Mouse (Mus musculus) gastrocnemius, adult 18-20 months (tissue): ENCODE measurements around the gene Gcc2. TPM values are rescaled to one million over a fixed set of nuclear protein-coding genes. Genes with fewer than 3 reads are reported as not detected.
"Not testable (repeated sequence)": the region's sequence is repeated elsewhere in the genome, so short reads cannot be mapped to it uniquely, and the experiment has no call there.

Experiments used
- DNase-seq: peaks from one replicate; pipeline ENCODE4 v3.0.0; 2021; ENCODE audit warnings: low spot score
- total RNA-seq, 2 experiments: library from RNA; stranded (reverse); gene quantifications; 2 replicates each; pipeline ENCODE4 v1.2.3; 2021

The Gcc2 gene
- total RNA-seq, 2 experiments from 2014 or later = 18.8 to 25.7 TPM

DNA sequence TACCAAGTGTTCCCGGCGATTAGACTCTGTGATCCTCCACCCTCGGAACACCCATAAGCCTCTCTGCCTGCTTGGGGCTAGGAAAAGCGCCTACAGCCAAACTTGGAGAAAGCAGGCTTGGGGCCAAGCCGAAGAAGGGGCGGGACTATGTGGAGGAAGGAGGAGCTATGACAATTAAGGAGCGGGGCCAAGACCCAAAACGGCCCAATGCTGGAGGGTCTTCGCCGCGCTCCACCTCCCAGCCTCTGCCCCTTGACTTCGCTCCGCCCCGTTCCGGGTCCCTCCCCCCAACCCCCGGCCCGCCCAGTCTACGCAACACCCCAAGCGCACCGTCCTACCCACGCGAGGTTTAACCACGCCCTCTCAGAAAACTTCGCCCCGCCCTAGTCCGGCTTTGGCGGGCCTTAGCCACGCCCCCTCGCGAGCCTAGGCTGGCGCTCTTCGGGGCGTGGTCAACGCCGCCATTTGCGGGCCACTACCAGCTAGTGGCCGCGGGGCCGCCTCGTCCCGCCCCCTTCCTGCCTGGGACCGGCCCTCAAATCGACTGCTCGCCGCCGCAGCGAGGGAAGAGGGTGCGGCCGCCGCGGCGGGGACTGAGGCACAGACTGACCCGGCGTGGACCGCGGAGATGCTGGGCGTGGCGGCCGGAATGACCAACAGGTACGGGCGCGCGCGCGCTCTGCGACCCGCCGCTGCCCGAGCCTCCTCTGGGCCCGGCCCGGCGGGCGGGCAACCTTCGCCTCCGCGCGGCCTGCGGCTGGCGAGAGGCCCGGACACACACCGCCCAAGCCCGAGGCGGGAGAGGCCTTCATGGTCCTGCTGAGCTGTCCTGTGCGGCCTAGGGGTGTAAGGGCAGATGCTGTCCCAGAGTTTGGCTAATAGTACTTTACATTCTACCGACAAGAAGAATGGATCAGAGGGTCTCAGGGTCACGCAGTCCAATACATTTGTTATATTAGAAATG is 68.0 kb downstream of the Gcc2 start, which contains the start of gene Lims1:
TSS of gene Lims1 (plus strand) at position 439 of the 964 bp plus-strand sequence.
- DNase-seq = peak; percentile 99

DNA sequence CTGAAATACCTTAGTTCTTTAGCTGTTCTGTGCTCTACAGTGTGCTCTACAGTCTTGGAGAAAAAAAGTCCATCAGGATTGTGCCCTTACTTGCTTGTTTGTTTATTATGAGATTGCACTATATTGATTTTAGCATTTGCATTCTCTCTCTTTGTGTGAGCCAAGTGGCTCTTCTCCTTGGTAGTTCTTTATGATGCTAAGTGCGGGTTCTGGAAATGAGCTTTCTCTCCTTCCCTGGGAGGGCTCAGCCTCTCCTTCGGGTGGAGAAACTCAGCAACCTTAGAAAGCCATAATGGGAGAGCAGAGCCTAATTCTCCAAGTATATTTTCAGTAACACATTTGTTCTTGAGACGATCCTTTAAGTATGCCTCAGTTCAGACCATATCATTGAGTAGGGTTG is 71.0 kb downstream of the Gcc2 start:
- DNase-seq = no peak

- not testable (repeated sequence) for DNase-seq
Measured at GRCm38 (mm10) chr10:58327836-58328235, 72.5 kb downstream of the Gcc2 start.

GRCm38 (mm10) chr10:58328517-58329108 is 73.3 kb downstream of the Gcc2 start:
- no peak for DNase-seq

GRCm38 (mm10) chr10:58330635-58331034 is 75.3 kb downstream of the Gcc2 start:
- no peak for DNase-seq

DNA sequence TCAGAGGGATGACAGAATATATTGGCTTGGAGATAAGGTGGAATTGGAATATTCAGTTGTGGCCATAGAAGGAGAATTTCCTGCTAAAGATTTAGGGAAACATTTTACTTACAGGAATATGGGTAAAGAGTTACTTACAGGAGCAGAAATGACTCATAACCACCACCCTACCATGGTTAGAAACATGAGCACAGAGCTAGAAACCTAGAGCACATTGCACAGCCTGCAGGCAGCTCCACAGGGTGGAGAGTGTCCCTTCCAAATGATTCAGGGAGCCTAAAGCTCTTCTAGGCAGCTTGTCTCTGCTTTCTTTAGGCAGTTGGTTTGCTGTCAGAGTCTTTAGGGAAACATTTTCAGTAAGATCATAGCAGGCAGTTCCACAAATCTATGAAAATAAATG is 76.4 kb downstream of the Gcc2 start:
- no peak for DNase-seq

DNA sequence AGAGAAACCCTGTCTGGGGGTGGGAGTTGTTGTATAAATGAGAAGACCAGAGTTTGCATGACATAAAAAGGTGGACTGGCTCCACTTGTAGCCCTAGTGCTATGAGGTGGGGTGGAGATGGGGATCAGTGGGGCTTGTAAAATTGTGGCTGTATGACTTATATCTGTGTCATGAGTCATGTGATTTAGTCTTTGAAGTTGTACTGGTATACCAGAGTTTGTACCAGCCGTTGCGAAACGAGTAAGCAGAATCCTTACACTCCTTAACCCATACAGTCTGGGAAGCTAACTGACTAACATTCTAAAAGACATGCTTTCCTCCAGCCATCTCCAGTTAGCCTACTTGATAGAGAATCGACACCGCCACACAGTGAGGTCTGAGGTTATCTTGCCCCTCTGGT is 78.1 kb downstream of the Gcc2 start:
- no peak for DNase-seq

GRCm38 (mm10) chr10:58336156-58336555 is 80.9 kb downstream of the Gcc2 start:
- no peak for DNase-seq

GRCm38 (mm10) chr10:58337091-58337490 is 81.8 kb downstream of the Gcc2 start:
- DNase-seq = not testable (repeated sequence)

DNA sequence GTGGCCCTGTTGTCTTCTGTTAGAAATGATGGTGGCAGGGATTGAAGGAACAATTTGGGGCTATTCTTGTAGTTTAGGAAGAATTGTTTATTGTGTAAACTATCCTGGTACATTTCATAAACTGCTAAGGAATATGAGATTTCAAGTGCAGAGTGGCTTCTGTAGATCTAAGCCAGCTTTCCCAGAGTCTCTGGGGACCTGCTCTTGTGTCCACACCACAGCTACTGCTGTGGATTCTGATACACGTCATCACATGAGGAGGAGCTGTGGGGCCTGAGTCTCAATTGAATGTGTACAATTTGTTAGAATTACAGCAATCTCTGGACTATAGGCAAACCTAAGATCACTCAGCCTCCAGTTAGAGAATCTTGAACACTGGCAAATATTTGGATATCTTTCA is 83.3 kb downstream of the Gcc2 start:
- DNase-seq = peak; percentile 15

DNA sequence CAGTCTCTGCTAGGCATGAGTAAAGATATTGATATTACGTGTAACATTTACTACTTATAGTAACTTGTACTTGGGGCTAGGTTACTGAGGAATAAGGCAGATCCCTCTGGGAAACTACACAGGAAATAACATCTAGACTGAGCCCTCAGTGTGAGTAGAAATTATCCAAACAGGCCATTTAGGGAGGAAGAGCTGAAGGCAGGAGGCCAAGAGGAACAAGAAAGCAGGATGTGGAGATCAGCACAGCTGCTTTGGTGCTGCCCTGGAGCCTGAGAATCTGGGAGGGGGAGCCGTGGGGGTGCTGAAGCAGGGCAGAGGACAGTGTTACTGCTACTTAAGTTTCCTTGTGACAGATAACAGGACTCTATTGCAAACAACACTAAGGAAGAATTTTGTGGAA is 86.4 kb downstream of the Gcc2 start:
- peak; percentile 49 for DNase-seq

GRCm38 (mm10) chr10:58342199-58342598 is 86.9 kb downstream of the Gcc2 start:
- no peak for DNase-seq

DNA sequence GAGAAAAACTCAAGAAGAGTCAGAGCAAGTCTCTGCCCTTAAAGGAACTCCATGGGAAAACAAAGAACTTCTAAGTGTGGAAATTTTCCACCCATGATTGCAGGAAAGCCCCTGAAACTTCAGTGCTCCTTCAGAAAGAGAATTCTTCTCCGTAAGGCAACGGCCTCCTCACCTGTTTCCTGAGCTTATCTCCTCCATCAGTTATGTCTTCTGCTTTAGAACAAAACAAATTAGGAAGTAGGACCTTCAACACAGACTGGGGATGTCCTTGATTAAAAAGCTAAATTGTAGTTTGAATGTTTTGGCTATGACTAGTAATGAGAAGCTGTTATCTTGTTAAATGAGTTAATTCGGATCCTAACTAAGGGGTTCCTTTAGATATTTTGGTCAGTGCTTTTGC is 88.3 kb downstream of the Gcc2 start:
- no peak for DNase-seq

DNA sequence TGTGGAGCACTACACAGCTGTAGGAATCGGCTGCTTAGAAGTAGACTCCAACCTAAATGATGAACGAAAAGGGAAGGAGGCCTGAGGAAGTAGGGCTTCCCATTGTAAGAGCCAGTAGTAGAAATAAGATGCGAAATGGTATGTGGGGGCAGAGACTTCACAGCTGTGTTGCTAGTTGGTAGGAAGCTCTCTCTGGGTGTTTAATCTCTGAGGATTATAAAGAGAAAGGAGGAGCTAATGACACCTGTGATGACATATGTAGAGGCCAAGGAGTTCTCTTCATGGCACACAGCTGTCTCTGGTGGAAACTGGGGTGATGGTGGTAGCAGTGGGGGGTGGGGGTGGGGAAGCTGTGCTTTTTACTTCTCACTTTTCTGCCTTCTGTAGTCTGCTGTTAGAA is 95.3 kb downstream of the Gcc2 start:
- DNase-seq = no peak

DNA sequence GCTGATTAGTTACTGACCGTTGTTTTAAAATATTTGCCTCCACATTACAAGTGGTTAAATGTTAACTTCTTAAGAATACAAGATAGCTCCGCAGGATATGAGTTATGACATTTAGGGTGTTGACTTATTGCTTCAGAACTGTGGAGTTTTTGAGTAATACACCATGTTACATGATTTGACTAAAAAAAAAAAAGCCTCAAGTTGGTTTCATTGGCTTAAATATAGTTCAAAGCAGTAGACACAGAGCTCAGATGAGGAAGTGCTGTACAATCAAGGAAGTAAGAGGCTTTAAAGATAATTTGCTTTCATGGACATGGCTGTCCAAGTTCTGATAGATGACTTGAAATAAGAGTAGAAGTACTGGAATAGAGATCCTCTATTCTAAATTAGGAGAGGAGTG is 96.4 kb downstream of the Gcc2 start:
- no peak for DNase-seq

DNA sequence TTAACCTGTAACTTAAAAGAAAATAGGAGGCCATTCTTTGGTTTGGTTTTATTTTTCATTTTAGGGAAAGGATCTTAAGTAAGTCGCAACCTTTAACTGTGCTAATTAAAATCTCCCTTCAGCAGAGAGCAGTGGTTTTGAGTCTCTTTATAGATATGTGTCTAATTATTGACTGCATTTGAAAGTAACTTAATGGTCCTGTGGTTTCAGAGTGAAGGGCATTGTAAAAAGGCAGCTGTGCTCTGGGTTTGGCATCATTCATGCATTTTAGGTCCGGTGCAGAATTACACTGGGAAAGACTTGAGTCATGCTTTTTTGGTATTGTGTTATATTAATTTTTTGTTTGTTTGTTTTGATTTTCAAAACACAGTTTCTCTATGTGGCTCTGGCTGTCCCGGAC is 97.1 kb downstream of the Gcc2 start:
- no peak for DNase-seq

- DNase-seq = no peak
Measured at GRCm38 (mm10) chr10:58354561-58354960, 99.3 kb downstream of the Gcc2 start.

Other genes with a start within 250 kb of the Gcc2 start
- not detected for gene AW822073, start 30.6 kb upstream of the Gcc2 start, total RNA-seq
- gene Duxf3, start 22.8 kb upstream of the Gcc2 start, total RNA-seq = not detected
- not detected for gene Gm4981, start 18.8 kb upstream of the Gcc2 start, total RNA-seq
- 10 to 100 TPM; 38.1 to 55.4 TPM for gene Lims1, start 68.0 kb downstream of the Gcc2 start, total RNA-seq
- gene Ranbp2, start 191.4 kb downstream of the Gcc2 start, total RNA-seq = 10 to 100 TPM; 42.0 to 47.0 TPM
- under 1 TPM; 0.17 to 0.23 TPM for gene Ccdc138, start 242.5 kb downstream of the Gcc2 start, total RNA-seq